Mouse (Mus musculus) erythroid progenitor cell, adult 5-6 weeks (primary cell): ENCODE results near the gene Olfr153. TPM values are rescaled to one million over a fixed set of nuclear protein-coding genes. Genes with fewer than 3 reads are reported as not detected.
"Not testable (repeated sequence)": the region's sequence is repeated elsewhere in the genome, so short reads cannot be mapped to it uniquely, and the experiment has no call there.

Experiments
- ATAC-seq: replicated peaks from 2 replicates; pipeline ENCODE4 v1.8.0; 2016; ENCODE audit warnings: moderate number of reproducible peaks, mild to moderate bottlenecking, moderate TSS enrichment, inconsistent platforms; ENCODE audit not compliant: poor library complexity, low FRiP score, severe bottlenecking
- total RNA-seq, 2 experiments: library from RNA; stranded (forward) in 1 of 2; stranded (reverse) in 1 of 2; fragments of 150-400 nt in 1 of 2; fragments of 186-747, 209-891 nt in 1 of 2; gene quantifications; 2 replicates each; pipeline versions ENCODE4 v1.2.3 to v1.2.4; 2015 to 2017; ENCODE audit warnings: low replicate concordance in 2 of 2

Olfr153 gene
- total RNA-seq (2015; ENCODE audit: low replicate concordance): not detected in 2 replicates
- total RNA-seq (2017; ENCODE audit: low replicate concordance): not detected in 2 replicates

DNA sequence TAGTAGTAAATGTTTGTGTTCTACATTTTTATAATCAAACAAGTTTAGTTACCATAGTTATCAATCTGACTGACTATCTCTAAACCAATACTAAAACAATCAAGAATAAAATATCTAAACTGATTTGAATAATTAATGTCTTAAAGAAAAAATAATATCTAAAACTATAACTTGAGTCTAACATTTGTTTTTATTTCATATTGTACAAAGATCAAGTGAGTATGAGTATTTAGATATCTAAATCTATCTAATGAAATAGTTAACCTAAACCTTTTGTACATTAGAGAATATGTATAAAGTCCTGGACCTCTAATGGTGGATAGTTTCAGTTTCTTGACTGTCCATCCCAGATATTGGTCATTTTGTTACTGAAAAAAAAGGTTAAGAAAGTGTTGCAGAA is at the start of gene Olfr153:
Gene Olfr153 (plus strand): TSS at position 301 of the 400 bp plus-strand sequence.
- ATAC-seq: no peak

GRCm38 (mm10) chr2:87482276-87482675 is 49.3 kb upstream of the Olfr153 start:
- ATAC-seq: no peak

DNA sequence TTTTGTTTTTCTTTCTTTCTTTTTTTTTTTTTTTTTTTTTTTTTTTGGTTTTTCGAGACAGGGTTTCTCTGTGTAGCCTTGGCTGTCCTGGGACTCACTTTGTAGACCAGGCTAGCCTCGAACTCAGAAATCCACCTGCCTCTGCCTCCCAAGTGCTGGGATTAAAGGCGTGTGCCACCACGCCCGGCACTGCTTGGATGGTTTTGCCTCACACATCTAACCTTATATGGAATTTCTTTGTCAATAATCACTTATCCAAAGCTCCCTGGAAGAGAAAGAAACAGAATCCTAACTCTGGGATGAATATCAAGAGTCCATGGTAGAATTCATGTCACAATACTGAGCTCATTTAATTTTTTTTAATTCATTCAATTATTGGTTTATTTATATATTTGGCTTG is 34.6 kb upstream of the Olfr153 start, which contains the start of gene Pramel7:
Gene Pramel7 (minus strand): TSS at position 101 of the 400 bp plus-strand sequence.
- ATAC-seq: not testable (repeated sequence)

DNA sequence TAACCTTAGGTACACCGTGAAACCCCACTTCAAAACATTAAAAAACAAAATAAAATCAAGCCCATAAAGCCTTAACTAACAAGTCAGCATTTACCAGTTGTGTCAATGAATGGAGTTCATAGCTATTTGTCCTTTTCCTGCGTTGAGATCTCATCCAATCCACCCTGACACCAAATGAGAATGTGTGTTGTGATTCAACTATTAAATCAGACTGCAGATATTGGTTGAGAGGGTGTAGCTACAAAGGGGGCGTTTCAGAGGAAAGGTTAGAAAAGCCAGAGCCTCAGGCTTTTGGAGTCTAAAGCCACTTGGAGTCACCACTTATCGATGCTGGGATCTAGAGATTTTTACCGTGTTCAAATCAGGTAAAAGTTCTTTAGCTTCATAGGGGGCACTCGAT is 25.3 kb upstream of the Olfr153 start, which contains the start of gene Pramel6:
Gene Pramel6 (plus strand): TSS at position 301 of the 400 bp plus-strand sequence.
- no peak for ATAC-seq

DNA sequence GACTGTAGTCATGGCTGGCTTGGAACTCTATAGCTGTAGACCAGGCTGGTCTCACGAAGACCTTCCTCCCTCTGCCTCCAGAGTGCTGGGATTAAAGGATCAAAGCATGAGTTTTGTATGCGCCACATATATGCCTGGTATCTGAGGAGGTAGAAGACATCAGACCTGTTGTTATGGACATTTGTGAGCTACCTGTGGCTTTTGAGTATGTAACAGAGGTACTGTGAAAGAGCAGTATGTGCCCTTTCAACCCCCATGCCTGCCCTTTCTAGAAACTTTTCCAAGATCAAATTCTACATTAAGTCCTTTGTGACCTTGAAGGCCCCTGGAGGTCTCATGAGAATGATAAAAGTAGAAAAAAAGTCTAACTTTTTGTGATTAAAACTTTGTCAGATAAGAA is 16.6 kb upstream of the Olfr153 start:
- no peak for ATAC-seq

GRCm38 (mm10) chr2:87515457-87516060 is 16.0 kb upstream of the Olfr153 start:
- no peak for ATAC-seq

GRCm38 (mm10) chr2:87516581-87516980 is 15.0 kb upstream of the Olfr153 start:
- no peak for ATAC-seq

DNA sequence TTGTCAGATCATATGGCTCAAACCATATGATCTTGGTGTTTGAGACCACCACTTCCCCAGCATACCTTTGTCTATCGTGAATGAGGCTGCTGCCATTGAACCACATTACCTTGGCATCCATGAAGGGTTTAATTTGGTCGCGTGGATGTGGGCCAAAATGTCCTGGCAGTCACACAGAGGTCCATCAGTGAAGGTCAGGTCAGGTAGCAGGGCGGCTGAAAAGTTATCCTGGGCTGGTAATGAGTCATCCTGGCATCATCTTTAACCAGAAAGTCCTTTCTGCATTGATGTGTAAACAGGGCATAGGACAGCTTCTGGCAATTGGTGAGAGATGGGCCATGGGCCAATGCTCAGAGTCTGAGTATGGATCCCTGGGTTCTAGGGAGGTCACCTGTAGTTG is 10.9 kb upstream of the Olfr153 start:
- no peak for ATAC-seq

DNA sequence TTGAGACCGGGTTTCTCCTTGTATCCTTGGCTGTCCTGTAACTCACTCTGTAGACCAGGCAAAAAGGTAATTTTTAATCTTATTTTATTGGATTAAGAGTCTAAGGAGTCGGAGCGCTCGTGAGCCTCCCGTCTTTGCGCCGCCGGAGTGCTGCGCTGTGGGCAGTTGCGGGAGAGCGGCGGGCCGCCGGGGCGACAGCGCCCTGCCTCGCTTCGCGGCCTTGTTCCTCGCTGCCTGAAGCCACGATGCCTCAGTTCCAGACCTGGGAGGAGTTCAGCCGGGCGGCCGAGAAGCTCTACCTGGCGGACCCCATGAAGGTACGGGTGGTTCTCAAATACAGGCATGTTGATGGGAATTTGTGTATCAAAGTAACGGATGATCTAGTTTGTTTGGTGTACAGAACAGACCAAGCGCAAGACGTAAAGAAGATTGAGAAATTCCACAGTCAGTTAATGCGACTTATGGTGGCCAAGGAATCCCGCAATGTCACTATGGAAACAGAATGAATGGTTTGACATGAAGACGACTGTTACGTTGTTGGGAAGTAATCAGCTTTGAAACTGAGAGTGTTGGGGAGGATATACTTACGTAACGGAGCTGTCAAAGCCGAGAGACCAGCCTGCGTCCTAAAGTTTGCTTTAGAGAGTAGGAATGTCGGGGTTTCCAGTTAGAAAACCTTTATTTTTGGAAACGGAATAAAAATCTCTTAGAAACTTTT is 5.5 kb upstream of the Olfr153 start:
- ATAC-seq: not testable (repeated sequence)

GRCm38 (mm10) chr2:87534826-87535225 is 3.2 kb downstream of the Olfr153 start:
- no peak for ATAC-seq

- ATAC-seq: no peak
These were observed 13.8 kb downstream of the Olfr153 start, which contains the start of gene Olfr1128 for GRCm38 (mm10) chr2:87545442-87545841. Gene Olfr1128 (minus strand): TSS chr2:87545542.

DNA sequence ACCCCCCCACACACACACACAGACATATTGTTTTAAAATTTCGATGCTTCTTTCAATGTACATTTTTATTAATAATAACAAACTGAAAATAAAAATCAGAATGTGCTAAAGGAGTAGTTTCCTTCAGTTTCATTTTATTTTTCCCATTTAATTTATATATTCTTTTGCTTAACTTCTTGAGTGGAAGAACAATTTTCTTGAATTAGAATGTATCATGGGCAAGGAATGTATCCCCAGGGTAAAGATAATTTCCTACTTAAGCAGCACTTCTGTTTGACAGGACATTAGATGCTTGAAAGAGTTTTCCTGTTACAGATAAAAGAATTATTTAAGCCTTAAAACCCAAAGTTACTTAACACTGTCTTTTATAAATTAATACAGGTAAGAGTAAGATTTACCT is 42.0 kb downstream of the Olfr153 start, which contains the start of gene Olfr1129:
Gene Olfr1129 (plus strand): TSS at position 301 of the 400 bp plus-strand sequence.
- not testable (repeated sequence) for ATAC-seq

Other genes with a start within 250 kb of the Olfr153 start
- not detected in 2 replicates for gene Olfr1118, start 224.2 kb upstream of the Olfr153 start, total RNA-seq (2015; ENCODE audit: low replicate concordance)
- gene Olfr1118, start 224.2 kb upstream of the Olfr153 start, total RNA-seq (2017; ENCODE audit: low replicate concordance): not detected in 2 replicates
- gene Olfr1120, start 177.0 kb upstream of the Olfr153 start, total RNA-seq (2015; ENCODE audit: low replicate concordance): not detected in 2 replicates
- gene Olfr1120, start 177.0 kb upstream of the Olfr153 start, total RNA-seq (2017; ENCODE audit: low replicate concordance): not detected in 2 replicates
- not detected in 2 replicates for gene Olfr1121, start 161.9 kb upstream of the Olfr153 start, total RNA-seq (2015; ENCODE audit: low replicate concordance)
- gene Olfr1121, start 161.9 kb upstream of the Olfr153 start, total RNA-seq (2017; ENCODE audit: low replicate concordance): not detected in 2 replicates
- not detected in 2 replicates for gene Olfr1122, start 145.9 kb upstream of the Olfr153 start, total RNA-seq (2015; ENCODE audit: low replicate concordance)
- not detected in 2 replicates for gene Olfr1122, start 145.9 kb upstream of the Olfr153 start, total RNA-seq (2017; ENCODE audit: low replicate concordance)
- gene Olfr1123, start 115.2 kb upstream of the Olfr153 start, total RNA-seq (2015; ENCODE audit: low replicate concordance): not detected in 2 replicates
- gene Olfr1123, start 115.2 kb upstream of the Olfr153 start, total RNA-seq (2017; ENCODE audit: low replicate concordance): not detected in 2 replicates
- gene Olfr1124, start 101.5 kb upstream of the Olfr153 start, total RNA-seq (2015; ENCODE audit: low replicate concordance): not detected in 2 replicates
- gene Olfr1124, start 101.5 kb upstream of the Olfr153 start, total RNA-seq (2017; ENCODE audit: low replicate concordance): not detected in 2 replicates
- not detected in 2 replicates for gene Olfr1126, start 77.8 kb upstream of the Olfr153 start, total RNA-seq (2015; ENCODE audit: low replicate concordance)
- gene Olfr1126, start 77.8 kb upstream of the Olfr153 start, total RNA-seq (2017; ENCODE audit: low replicate concordance): not detected in 2 replicates
- not detected in 2 replicates for gene Pramel7, start 34.7 kb upstream of the Olfr153 start, total RNA-seq (2015; ENCODE audit: low replicate concordance)
- gene Pramel7, start 34.7 kb upstream of the Olfr153 start, total RNA-seq (2017; ENCODE audit: low replicate concordance): not detected in 2 replicates
- gene Pramel6, start 25.2 kb upstream of the Olfr153 start, total RNA-seq (2015; ENCODE audit: low replicate concordance): not detected in 2 replicates
- gene Pramel6, start 25.2 kb upstream of the Olfr153 start, total RNA-seq (2017; ENCODE audit: low replicate concordance): not detected in 2 replicates
- not detected in 2 replicates for gene Olfr1128, start 13.7 kb downstream of the Olfr153 start, total RNA-seq (2015; ENCODE audit: low replicate concordance)
- gene Olfr1128, start 13.7 kb downstream of the Olfr153 start, total RNA-seq (2017; ENCODE audit: low replicate concordance): not detected in 2 replicates
- gene Olfr1129, start 42.1 kb downstream of the Olfr153 start, total RNA-seq (2015; ENCODE audit: low replicate concordance): not detected in 2 replicates
- not detected in 2 replicates for gene Olfr1129, start 42.1 kb downstream of the Olfr153 start, total RNA-seq (2017; ENCODE audit: low replicate concordance)
- not detected in 2 replicates for gene Olfr1130, start 74.4 kb downstream of the Olfr153 start, total RNA-seq (2015; ENCODE audit: low replicate concordance)
- gene Olfr1130, start 74.4 kb downstream of the Olfr153 start, total RNA-seq (2017; ENCODE audit: low replicate concordance): not detected in 2 replicates
- gene Olfr1131, start 95.3 kb downstream of the Olfr153 start, total RNA-seq (2015; ENCODE audit: low replicate concordance): not detected in 2 replicates
- not detected in 2 replicates for gene Olfr1131, start 95.3 kb downstream of the Olfr153 start, total RNA-seq (2017; ENCODE audit: low replicate concordance)
- not detected in 2 replicates for gene Olfr1132, start 105.7 kb downstream of the Olfr153 start, total RNA-seq (2015; ENCODE audit: low replicate concordance)
- gene Olfr1132, start 105.7 kb downstream of the Olfr153 start, total RNA-seq (2017; ENCODE audit: low replicate concordance): not detected in 2 replicates
- gene Olfr1133, start 115.6 kb downstream of the Olfr153 start, total RNA-seq (2015; ENCODE audit: low replicate concordance): not detected in 2 replicates
- not detected in 2 replicates for gene Olfr1133, start 115.6 kb downstream of the Olfr153 start, total RNA-seq (2017; ENCODE audit: low replicate concordance)
- not detected in 2 replicates for gene Olfr1134, start 126.7 kb downstream of the Olfr153 start, total RNA-seq (2015; ENCODE audit: low replicate concordance)
- not detected in 2 replicates for gene Olfr1134, start 126.7 kb downstream of the Olfr153 start, total RNA-seq (2017; ENCODE audit: low replicate concordance)
- not detected in 2 replicates for gene Olfr1135, start 141.9 kb downstream of the Olfr153 start, total RNA-seq (2015; ENCODE audit: low replicate concordance)
- gene Olfr1135, start 141.9 kb downstream of the Olfr153 start, total RNA-seq (2017; ENCODE audit: low replicate concordance): not detected in 2 replicates
- not detected in 2 replicates for gene Olfr1136, start 162.2 kb downstream of the Olfr153 start, total RNA-seq (2015; ENCODE audit: low replicate concordance)
- gene Olfr1136, start 162.2 kb downstream of the Olfr153 start, total RNA-seq (2017; ENCODE audit: low replicate concordance): not detected in 2 replicates
- not detected in 2 replicates for gene Olfr1137, start 181.4 kb downstream of the Olfr153 start, total RNA-seq (2015; ENCODE audit: low replicate concordance)
- not detected in 2 replicates for gene Olfr1137, start 181.4 kb downstream of the Olfr153 start, total RNA-seq (2017; ENCODE audit: low replicate concordance)
- gene Olfr1138, start 208.2 kb downstream of the Olfr153 start, total RNA-seq (2015; ENCODE audit: low replicate concordance): not detected in 2 replicates
- not detected in 2 replicates for gene Olfr1138, start 208.2 kb downstream of the Olfr153 start, total RNA-seq (2017; ENCODE audit: low replicate concordance)
- gene Olfr1140, start 212.0 kb downstream of the Olfr153 start, total RNA-seq (2015; ENCODE audit: low replicate concordance): not detected in 2 replicates
- not detected in 2 replicates for gene Olfr1140, start 212.0 kb downstream of the Olfr153 start, total RNA-seq (2017; ENCODE audit: low replicate concordance)
- gene Olfr1141, start 222.2 kb downstream of the Olfr153 start, total RNA-seq (2015; ENCODE audit: low replicate concordance): not detected in 2 replicates
- not detected in 2 replicates for gene Olfr1141, start 222.2 kb downstream of the Olfr153 start, total RNA-seq (2017; ENCODE audit: low replicate concordance)
- gene Olfr152, start 247.7 kb downstream of the Olfr153 start, total RNA-seq (2015; ENCODE audit: low replicate concordance): not detected in 2 replicates
- not detected in 2 replicates for gene Olfr152, start 247.7 kb downstream of the Olfr153 start, total RNA-seq (2017; ENCODE audit: low replicate concordance)